Mouse (Mus musculus): ENCODE results near the gene Zdhhc14.

- TF ChIP-seq NANOG (IDR thresholded peaks at IDR 0.05; ENCODE audit: borderline replicate concordance, low read length) (no peak), CTCF (conservative IDR thresholded peaks at IDR 0.05; ENCODE audit: low read length) (no peak), POU5F1 (IDR thresholded peaks at IDR 0.05; ENCODE audit: borderline replicate concordance, low read length) (no peak)
Measured at GRCm38 (mm10) chr17:5545065-5545464, 52.7 kb downstream of the Zdhhc14 start.

Measured in E14TG2a.4 (cell line).